Mouse (Mus musculus): ENCODE measurements around the gene Cdk5r1. TPM values are rescaled to one million over a fixed set of nuclear protein-coding genes. Genes with fewer than 3 reads are reported as not detected.
"Not testable (repeated sequence)": the region's sequence is repeated elsewhere in the genome, so short reads cannot be mapped to it uniquely, and the experiment has no call there.

Cdk5r1 gene
- 0.34 and 0.72 TPM in 2 replicates for polyA plus RNA-seq (2016; fragmentation: Nextera tagmentation; extraction: Ambion mirVana)

- peak; percentile 93 for DNase-seq (ENCODE audit: low spot score)
- Histone ChIP-seq H3K36me3 (peaks cover 30% of the 10 kb centered on the region), H3K9me3 (no peaks in the 10 kb centered on the region), H3K27me3 (ENCODE audit: insufficient read depth, poor library complexity, severe bottlenecking) (peaks cover 21% of the 10 kb centered on the region), H3K4me3 (peak within 1 kb of the TSS; percentile 76), H3K27ac (peak within 1 kb of the TSS; percentile 87), H3K4me1 (peaks cover 27% of the 10 kb centered on the region)
- 1% methylated on average over 109 of the region's 116 CpGs for WGBS
Observed at GRCm38 (mm10) chr11:80476222-80477189, at the start of gene Cdk5r1. Gene Cdk5r1, plus strand, starts transcription at chr11:80477023.

GRCm38 (mm10) chr11:80428381-80429008 is 48.3 kb upstream of the Cdk5r1 start, which contains the start of gene Psmd11:
Gene Psmd11, plus strand, starts transcription at chr11:80428615.
- Histone ChIP-seq H3K9me3 (no peaks in the 10 kb centered on the region), H3K36me3 (peaks cover 18% of the 10 kb centered on the region), H3K27me3 (ENCODE audit: insufficient read depth, poor library complexity, severe bottlenecking) (no peaks in the 10 kb centered on the region), H3K27ac (peak within 1 kb of the TSS; percentile 97), H3K4me3 (peak within 1 kb of the TSS; percentile 98), H3K4me1 (peaks cover 5% of the 10 kb centered on the region)
- under 1% methylated on average over 58 of the region's 58 CpGs for WGBS
- peak; percentile 97 for DNase-seq (ENCODE audit: low spot score)

GRCm38 (mm10) chr11:80429009-80429475 is 47.8 kb upstream of the Cdk5r1 start:
- Histone ChIP-seq H3K4me3 (peak overlapping the region; percentile 98), H3K27ac (peak overlapping the region; percentile 97), H3K27me3 (ENCODE audit: insufficient read depth, poor library complexity, severe bottlenecking) (no peaks in the 10 kb centered on the region), H3K36me3 (peaks cover 23% of the 10 kb centered on the region), H3K9me3 (no peaks in the 10 kb centered on the region), H3K4me1 (peaks cover 5% of the 10 kb centered on the region)
- WGBS = under 1% methylated on average over 37 of the region's 37 CpGs
- peak; percentile 84 for DNase-seq (ENCODE audit: low spot score)

GRCm38 (mm10) chr11:80429500-80430166 is 47.2 kb upstream of the Cdk5r1 start:
- peak overlapping the region; percentile 97 for H3K27ac ChIP-seq
- WGBS = 56% methylated on average over 14 of the region's 14 CpGs
- DNase-seq (ENCODE audit: low spot score) = no peak

DNA sequence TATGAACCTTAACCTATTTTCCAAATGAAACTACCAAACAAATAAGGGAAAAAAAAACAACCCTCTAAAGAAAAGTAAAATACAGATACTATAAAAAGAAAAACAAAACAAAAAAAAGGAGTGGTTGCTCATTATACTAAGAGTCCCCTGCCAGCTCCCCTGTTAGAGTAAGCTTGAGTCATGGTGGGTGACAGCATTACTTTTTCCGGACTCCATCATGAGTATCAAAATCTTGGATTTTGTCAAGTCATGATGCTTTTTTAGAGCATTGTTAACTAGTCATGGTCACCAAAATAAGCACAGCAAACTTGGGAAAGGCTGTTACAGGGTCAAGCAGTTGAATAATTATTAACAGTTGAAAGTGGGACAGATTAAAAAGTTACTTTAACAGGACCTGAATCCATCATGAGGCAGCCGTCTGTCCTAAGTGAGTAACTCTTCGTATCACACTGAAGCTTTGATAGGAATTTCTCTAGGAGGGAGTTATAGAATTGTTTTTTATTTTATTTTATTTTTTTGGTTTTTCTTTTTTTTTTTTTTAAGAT is 46.4 kb upstream of the Cdk5r1 start:
- Histone ChIP-seq H3K36me3 (peaks cover 35% of the 10 kb centered on the region), H3K27me3 (ENCODE audit: insufficient read depth, poor library complexity, severe bottlenecking) (no peaks in the 10 kb centered on the region), H3K4me3 (no peak overlapping the region), H3K27ac (no peak overlapping the region), H3K4me1 (peaks cover 5% of the 10 kb centered on the region), H3K9me3 (no peaks in the 10 kb centered on the region)
- 90% methylated on average over 3 of the region's 3 CpGs for WGBS
- DNase-seq (ENCODE audit: low spot score) = no peak

More at GRCm38 (mm10) chr11:80429500-80430166, 47.2 kb upstream of the Cdk5r1 start:
- peaks cover 28% of the 10 kb centered on the region for H3K36me3 ChIP-seq
- peaks cover 5% of the 10 kb centered on the region for H3K4me1 ChIP-seq
- H3K9me3 ChIP-seq = no peaks in the 10 kb centered on the region
- no peaks in the 10 kb centered on the region for H3K27me3 ChIP-seq (ENCODE audit: insufficient read depth, poor library complexity, severe bottlenecking)
- peak overlapping the region; percentile 98 for H3K4me3 ChIP-seq

DNA sequence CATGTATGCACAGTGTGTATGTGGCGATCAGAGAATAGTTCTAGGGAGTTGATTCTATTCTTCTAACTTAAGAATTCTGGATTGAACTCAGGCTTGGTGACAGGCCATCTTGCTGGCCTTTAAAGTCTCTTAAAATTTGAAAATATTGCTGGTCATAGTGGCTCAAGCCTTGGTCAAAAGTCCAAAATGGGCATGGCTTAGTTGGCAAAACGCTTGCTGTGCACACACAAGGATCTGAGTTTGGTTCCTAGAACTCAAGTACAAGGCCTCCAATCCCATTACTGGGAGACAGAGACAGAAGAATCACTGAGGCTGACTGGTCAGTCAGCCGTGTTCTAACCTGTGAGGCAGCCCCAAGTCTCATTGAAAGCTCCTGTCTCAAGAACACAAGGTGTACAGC is 29.9 kb upstream of the Cdk5r1 start:
- Histone ChIP-seq H3K9me3 (no peaks in the 10 kb centered on the region), H3K4me3 (no peak overlapping the region), H3K27ac (no peak overlapping the region), H3K36me3 (peaks cover 83% of the 10 kb centered on the region), H3K4me1 (no peaks in the 10 kb centered on the region), H3K27me3 (ENCODE audit: insufficient read depth, poor library complexity, severe bottlenecking) (no peaks in the 10 kb centered on the region)
- WGBS = 93% methylated on average over 3 of the region's 3 CpGs
- DNase-seq (ENCODE audit: low spot score) = no peak

- no peak for DNase-seq (ENCODE audit: low spot score)
- WGBS = 97% methylated on average over 2 of the region's 2 CpGs
- Histone ChIP-seq H3K27ac (no peak overlapping the region), H3K4me3 (no peak overlapping the region), H3K9me3 (no peaks in the 10 kb centered on the region), H3K27me3 (ENCODE audit: insufficient read depth, poor library complexity, severe bottlenecking) (no peaks in the 10 kb centered on the region), H3K36me3 (peaks cover 75% of the 10 kb centered on the region), H3K4me1 (no peaks in the 10 kb centered on the region)
Observed at GRCm38 (mm10) chr11:80449859-80450258, 27.0 kb upstream of the Cdk5r1 start.

GRCm38 (mm10) chr11:80452242-80452641 is 24.6 kb upstream of the Cdk5r1 start:
- 87% methylated on average over 3 of the region's 3 CpGs for WGBS
- peaks cover 75% of the 10 kb centered on the region for H3K36me3 ChIP-seq
- H3K27me3 ChIP-seq (ENCODE audit: insufficient read depth, poor library complexity, severe bottlenecking) = no peaks in the 10 kb centered on the region
- no peaks in the 10 kb centered on the region for H3K4me1 ChIP-seq
- no peaks in the 10 kb centered on the region for H3K9me3 ChIP-seq
- H3K4me3 ChIP-seq = no peak overlapping the region
- H3K27ac ChIP-seq = no peak overlapping the region
- no peak for DNase-seq (ENCODE audit: low spot score)

- H3K4me3 ChIP-seq = no peak overlapping the region
- no peak overlapping the region for H3K27ac ChIP-seq
- 94% methylated on average over 1 of the region's 1 CpGs for WGBS
- DNase-seq (ENCODE audit: low spot score) = no peak
- H3K27me3 ChIP-seq (ENCODE audit: insufficient read depth, poor library complexity, severe bottlenecking) = no peaks in the 10 kb centered on the region
- H3K36me3 ChIP-seq = peaks cover 74% of the 10 kb centered on the region
- H3K4me1 ChIP-seq = no peaks in the 10 kb centered on the region
- H3K9me3 ChIP-seq = no peaks in the 10 kb centered on the region
Observed at GRCm38 (mm10) chr11:80453198-80453597, 23.6 kb upstream of the Cdk5r1 start.

DNA sequence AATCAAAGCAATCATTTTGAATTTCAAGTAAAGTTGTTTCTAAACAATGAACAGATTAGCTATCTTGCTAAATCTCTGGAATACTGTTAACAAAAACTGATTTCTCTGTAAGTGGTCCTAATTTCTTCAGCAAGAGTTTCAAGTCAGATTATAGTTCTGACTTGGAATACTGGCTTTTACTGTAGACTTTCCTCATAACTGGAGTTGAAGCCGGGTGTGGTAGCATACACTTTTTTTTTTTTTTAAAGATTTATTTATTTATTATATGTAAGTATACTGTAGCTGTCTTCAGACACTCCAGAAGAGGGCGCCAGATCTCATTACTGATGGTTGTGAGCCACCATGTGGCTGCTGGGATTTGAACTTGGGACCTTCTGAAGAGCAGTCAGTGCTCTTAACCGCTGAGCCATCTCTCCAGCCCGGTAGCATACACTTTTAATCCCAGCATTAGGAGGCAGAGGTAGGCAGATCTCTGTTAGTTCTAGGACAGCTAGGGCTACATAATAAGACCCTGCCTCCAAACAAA is 13.2 kb upstream of the Cdk5r1 start:
- peaks cover 88% of the 10 kb centered on the region for H3K36me3 ChIP-seq
- not testable (repeated sequence) for DNase-seq (ENCODE audit: low spot score); H3K27me3 ChIP-seq (ENCODE audit: insufficient read depth, poor library complexity, severe bottlenecking); H3K4me3 ChIP-seq; H3K27ac ChIP-seq; H3K9me3 ChIP-seq; H3K4me1 ChIP-seq
- 87% methylated on average over 4 of the region's 4 CpGs for WGBS

DNA sequence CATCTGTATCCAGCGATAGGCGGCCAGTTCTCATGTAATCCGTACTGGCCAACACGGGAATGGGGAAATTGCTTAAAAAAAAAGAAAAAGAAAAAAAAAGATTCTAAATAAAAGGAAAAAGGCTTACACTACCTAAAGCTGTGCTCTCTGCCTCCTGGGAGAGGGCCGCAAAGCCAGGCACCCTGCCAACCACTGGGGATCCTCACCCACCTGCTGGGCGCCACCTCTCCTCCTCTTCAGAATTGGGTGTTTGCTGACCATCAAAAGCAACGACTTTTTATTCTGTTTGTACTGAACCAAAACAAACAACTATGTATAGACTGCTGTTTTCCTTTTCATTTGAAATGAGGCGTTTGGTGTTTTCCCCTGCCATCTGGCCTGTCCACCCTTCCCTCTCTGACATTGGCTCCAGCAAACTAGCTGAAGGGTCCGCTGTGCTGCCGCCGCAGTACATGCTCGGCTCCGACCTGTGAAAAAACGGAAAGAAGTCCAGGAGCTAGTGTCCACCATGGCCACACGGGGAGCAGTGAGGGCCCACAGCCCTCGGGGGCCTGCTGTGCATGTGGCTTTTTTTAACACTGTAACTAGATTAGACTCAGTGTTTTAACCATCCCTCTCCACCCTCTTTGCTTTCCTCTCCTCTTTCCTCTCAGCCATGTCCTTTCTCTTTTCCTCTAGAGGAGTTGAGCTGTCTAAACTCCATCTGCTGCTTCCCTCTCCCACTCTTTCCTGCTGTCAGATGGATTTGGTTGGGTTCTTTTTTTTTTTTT is 4.8 kb upstream of the Cdk5r1 start:
- Histone ChIP-seq H3K4me3 (no peak overlapping the region), H3K27me3 (ENCODE audit: insufficient read depth, poor library complexity, severe bottlenecking) (no peaks in the 10 kb centered on the region), H3K9me3 (no peaks in the 10 kb centered on the region), H3K4me1 (peaks cover 6% of the 10 kb centered on the region), H3K36me3 (peaks cover 71% of the 10 kb centered on the region), H3K27ac (no peak overlapping the region)
- DNase-seq (ENCODE audit: low spot score) = no peak
- 82% methylated on average over 16 of the region's 16 CpGs for WGBS
